Mouse (Mus musculus): ENCODE data around the gene Spcs2. TPM values are rescaled to one million over a fixed set of nuclear protein-coding genes. Genes with fewer than 3 reads are reported as not detected.
"Not testable (repeated sequence)": the region's sequence is repeated elsewhere in the genome, so short reads cannot be mapped to it uniquely, and the experiment has no call there.

Gene Spcs2
- polyA plus RNA-seq, 1 experiment from 2014 or later = 411 TPM

- not testable (repeated sequence) for DNase-seq (ENCODE audit: low spot score); H3K9me3 ChIP-seq (replicated peaks); H3K4me3 ChIP-seq; H3K27ac ChIP-seq (replicated peaks); H3K4me1 ChIP-seq; H3K27me3 ChIP-seq (ENCODE audit: low read depth, poor library complexity, severe bottlenecking); H3K36me3 ChIP-seq
- WGBS = 91% methylated on average over 7 of the region's 7 CpGs
These were observed 56.2 kb downstream of the Spcs2 start for GRCm38 (mm10) chr7:99807043-99807442.

- Histone ChIP-seq H3K36me3 (no peaks in the 10 kb centered on the region), H3K4me1 (no peaks in the 10 kb centered on the region), H3K4me3 (no peak overlapping the region), H3K27ac (replicated peaks) (no peak overlapping the region), H3K9me3 (replicated peaks) (no peaks in the 10 kb centered on the region), H3K27me3 (ENCODE audit: low read depth, poor library complexity, severe bottlenecking) (no peaks in the 10 kb centered on the region)
- DNase-seq (ENCODE audit: low spot score) = no peak
- 93% methylated on average over 1 of the region's 1 CpGs for WGBS
These were observed 57.9 kb downstream of the Spcs2 start for GRCm38 (mm10) chr7:99805340-99805739.

- not testable (repeated sequence) for H3K27me3 ChIP-seq (ENCODE audit: low read depth, poor library complexity, severe bottlenecking); H3K9me3 ChIP-seq (replicated peaks); H3K36me3 ChIP-seq; H3K27ac ChIP-seq (replicated peaks); H3K4me1 ChIP-seq; H3K4me3 ChIP-seq; DNase-seq (ENCODE audit: low spot score)
- 84% methylated on average over 3 of the region's 3 CpGs for WGBS
These were observed 59.2 kb downstream of the Spcs2 start for GRCm38 (mm10) chr7:99804033-99804432.

- H3K27me3 ChIP-seq (ENCODE audit: low read depth, poor library complexity, severe bottlenecking) = no peaks in the 10 kb centered on the region
- 76% methylated on average over 8 of the region's 8 CpGs for WGBS
- no peaks in the 10 kb centered on the region for H3K4me1 ChIP-seq
- H3K4me3 ChIP-seq = no peak overlapping the region
- no peak overlapping the region for H3K27ac ChIP-seq (replicated peaks)
- H3K36me3 ChIP-seq = no peaks in the 10 kb centered on the region
- DNase-seq (ENCODE audit: low spot score) = no peak
- no peaks in the 10 kb centered on the region for H3K9me3 ChIP-seq (replicated peaks)
These were observed 59.7 kb downstream of the Spcs2 start for GRCm38 (mm10) chr7:99803535-99803934.

- Histone ChIP-seq H3K4me3 (no peak overlapping the region), H3K27ac (replicated peaks) (no peak overlapping the region), H3K9me3 (replicated peaks) (no peaks in the 10 kb centered on the region), H3K27me3 (ENCODE audit: low read depth, poor library complexity, severe bottlenecking) (peaks cover 34% of the 10 kb centered on the region), H3K4me1 (peaks cover 18% of the 10 kb centered on the region), H3K36me3 (no peaks in the 10 kb centered on the region)
- 84% methylated on average over 7 of the region's 7 CpGs for WGBS
- DNase-seq (ENCODE audit: low spot score) = no peak
These were observed 64.1 kb downstream of the Spcs2 start for GRCm38 (mm10) chr7:99799118-99799517.

GRCm38 (mm10) chr7:99797911-99798647, 65.2 kb downstream of the Spcs2 start:
- WGBS = 36% methylated on average over 6 of the region's 6 CpGs
- H3K27me3 ChIP-seq (ENCODE audit: low read depth, poor library complexity, severe bottlenecking) = peaks cover 34% of the 10 kb centered on the region
- no peaks in the 10 kb centered on the region for H3K9me3 ChIP-seq (replicated peaks)
- no peak overlapping the region for H3K27ac ChIP-seq (replicated peaks)
- H3K36me3 ChIP-seq = no peaks in the 10 kb centered on the region
- DNase-seq (ENCODE audit: low spot score) = peak; percentile 28
- H3K4me1 ChIP-seq = peaks cover 18% of the 10 kb centered on the region
- H3K4me3 ChIP-seq = no peak overlapping the region

- Histone ChIP-seq H3K27me3 (ENCODE audit: low read depth, poor library complexity, severe bottlenecking) (peaks cover 34% of the 10 kb centered on the region), H3K27ac (replicated peaks) (no peak overlapping the region), H3K36me3 (no peaks in the 10 kb centered on the region), H3K4me3 (no peak overlapping the region), H3K4me1 (peaks cover 18% of the 10 kb centered on the region), H3K9me3 (replicated peaks) (no peaks in the 10 kb centered on the region)
- DNase-seq (ENCODE audit: low spot score) = no peak
- WGBS = 83% methylated on average over 3 of the region's 3 CpGs
These were observed 66.0 kb downstream of the Spcs2 start for GRCm38 (mm10) chr7:99797261-99797660.

GRCm38 (mm10) chr7:99796471-99796870, 66.8 kb downstream of the Spcs2 start:
- Histone ChIP-seq H3K9me3 (replicated peaks) (no peaks in the 10 kb centered on the region), H3K36me3 (no peaks in the 10 kb centered on the region), H3K4me3 (no peak overlapping the region), H3K27ac (replicated peaks) (no peak overlapping the region), H3K27me3 (ENCODE audit: low read depth, poor library complexity, severe bottlenecking) (peaks cover 34% of the 10 kb centered on the region), H3K4me1 (peaks cover 18% of the 10 kb centered on the region)
- 66% methylated on average over 3 of the region's 3 CpGs for WGBS
- DNase-seq (ENCODE audit: low spot score) = no peak

- peak overlapping the region; percentile 52; the same call in 1 of the 2 replicates for H3K27ac ChIP-seq (replicated peaks)
- DNase-seq (ENCODE audit: low spot score) = peak; percentile 35
- peaks cover 34% of the 10 kb centered on the region for H3K27me3 ChIP-seq (ENCODE audit: low read depth, poor library complexity, severe bottlenecking)
- H3K4me3 ChIP-seq = peak overlapping the region; percentile 43
- H3K4me1 ChIP-seq = peaks cover 18% of the 10 kb centered on the region
- WGBS = 16% methylated on average over 17 of the region's 17 CpGs
- no peaks in the 10 kb centered on the region for H3K36me3 ChIP-seq
- no peaks in the 10 kb centered on the region for H3K9me3 ChIP-seq (replicated peaks)
These were observed 67.9 kb downstream of the Spcs2 start for GRCm38 (mm10) chr7:99795192-99795981.

GRCm38 (mm10) chr7:99794096-99794495, 69.2 kb downstream of the Spcs2 start:
- no peaks in the 10 kb centered on the region for H3K9me3 ChIP-seq (replicated peaks)
- H3K27ac ChIP-seq (replicated peaks) = no peak overlapping the region
- 66% methylated on average over 2 of the region's 2 CpGs for WGBS
- H3K4me1 ChIP-seq = peaks cover 18% of the 10 kb centered on the region
- no peak for DNase-seq (ENCODE audit: low spot score)
- H3K36me3 ChIP-seq = no peaks in the 10 kb centered on the region
- H3K4me3 ChIP-seq = no peak overlapping the region
- peaks cover 34% of the 10 kb centered on the region for H3K27me3 ChIP-seq (ENCODE audit: low read depth, poor library complexity, severe bottlenecking)

GRCm38 (mm10) chr7:99790816-99791215, 72.4 kb downstream of the Spcs2 start:
- no peak overlapping the region for H3K27ac ChIP-seq (replicated peaks)
- peaks cover 15% of the 10 kb centered on the region; the same call in 1 of the 2 replicates for H3K27me3 ChIP-seq (ENCODE audit: low read depth, poor library complexity, severe bottlenecking)
- H3K36me3 ChIP-seq = no peaks in the 10 kb centered on the region
- no peaks in the 10 kb centered on the region for H3K9me3 ChIP-seq (replicated peaks)
- DNase-seq (ENCODE audit: low spot score) = no peak
- H3K4me1 ChIP-seq = peaks cover 21% of the 10 kb centered on the region
- H3K4me3 ChIP-seq = no peak overlapping the region
- WGBS = 89% methylated on average over 10 of the region's 10 CpGs

- Histone ChIP-seq H3K4me1 (peaks cover 12% of the 10 kb centered on the region), H3K27me3 (ENCODE audit: low read depth, poor library complexity, severe bottlenecking) (no peaks in the 10 kb centered on the region), H3K4me3 (no peak overlapping the region), H3K27ac (replicated peaks) (no peak overlapping the region), H3K36me3 (no peaks in the 10 kb centered on the region), H3K9me3 (replicated peaks) (no peaks in the 10 kb centered on the region)
- no peak for DNase-seq (ENCODE audit: low spot score)
- 78% methylated on average over 5 of the region's 5 CpGs for WGBS
These were observed 74.7 kb downstream of the Spcs2 start for GRCm38 (mm10) chr7:99788563-99788962.

- Histone ChIP-seq H3K9me3 (replicated peaks) (no peaks in the 10 kb centered on the region), H3K27me3 (ENCODE audit: low read depth, poor library complexity, severe bottlenecking) (no peaks in the 10 kb centered on the region), H3K27ac (replicated peaks) (no peak overlapping the region), H3K36me3 (no peaks in the 10 kb centered on the region), H3K4me3 (no peak overlapping the region), H3K4me1 (peaks cover 12% of the 10 kb centered on the region)
- no peak for DNase-seq (ENCODE audit: low spot score)
- WGBS = 59% methylated on average over 2 of the region's 2 CpGs
These were observed 75.3 kb downstream of the Spcs2 start for GRCm38 (mm10) chr7:99787935-99788334.
